Mouse (Mus musculus) C2C12 (cell line): ENCODE data around the gene Gm20388.

Experiments used
- CEBPB ChIP-seq: IDR thresholded peaks from one replicate; pipeline ENCODE4 v1.6.1; 2011; ENCODE audit warnings: low read depth, mild to moderate bottlenecking, control low read depth, moderate library complexity
- CTCF ChIP-seq: IDR thresholded peaks from one replicate; pipeline ENCODE4 v1.5.1; 2011; ENCODE audit not compliant: control insufficient read depth, insufficient read depth, insufficient read length
- USF1 ChIP-seq: IDR thresholded peaks from one replicate; pipeline ENCODE4 v1.6.1; 2011; ENCODE audit warnings: low read depth, mild to moderate bottlenecking, control low read depth, moderate library complexity

GRCm38 (mm10) chr8:122897200-122897599 lies 2986.6 kb downstream of the Gm20388 start:
- no peak for TF ChIP-seq CTCF
- TF ChIP-seq USF1: no peak
- no peak for TF ChIP-seq CEBPB
